Mouse (Mus musculus) embryonic fibroblast, embryonic 13.5 days (primary cell): ENCODE results near the gene Rerg. TPM values are rescaled to one million over a fixed set of nuclear protein-coding genes. Genes with fewer than 3 reads are reported as not detected.

ENCODE experiments used
- H3K27ac ChIP-seq: 2 replicates; pipeline ENCODE4 v1.5.1; 2012; ENCODE audit warnings: low read length, control low read depth, inconsistent platforms; ENCODE audit not compliant: insufficient read depth
- H3K4me1 ChIP-seq: 2 replicates; pipeline ENCODE4 v1.6.1; 2011; ENCODE audit warnings: low read length; ENCODE audit not compliant: control insufficient read depth, insufficient read depth
- H3K4me3 ChIP-seq: 2 replicates; pipeline ENCODE4 v1.5.1; 2011; ENCODE audit warnings: mild to moderate bottlenecking, control low read depth, low read length; ENCODE audit not compliant: insufficient read depth
- CTCF ChIP-seq: IDR thresholded peaks from 2 replicates; pipeline ENCODE4 v1.5.1; 2011; ENCODE audit warnings: mild to moderate bottlenecking, control low read depth, low read length, moderate library complexity, borderline replicate concordance; ENCODE audit not compliant: insufficient read depth
- POLR2A ChIP-seq: IDR thresholded peaks from 2 replicates; pipeline ENCODE4 v1.6.1; 2011; ENCODE audit warnings: low read depth, mild to moderate bottlenecking, control low read depth, low read length, moderate library complexity
- polyA plus RNA-seq: library from polyadenylated mRNA; stranded (reverse); fragments of >200 nt; gene quantifications from 2 replicates; pipeline ENCODE4 v1.2.4, GENCODE M21; 2011; ENCODE audit warnings: low read depth; ENCODE audit not compliant: missing spikeins, insufficient read length

Rerg gene
- polyA plus RNA-seq, 1 experiment: 15.2 TPM

DNA sequence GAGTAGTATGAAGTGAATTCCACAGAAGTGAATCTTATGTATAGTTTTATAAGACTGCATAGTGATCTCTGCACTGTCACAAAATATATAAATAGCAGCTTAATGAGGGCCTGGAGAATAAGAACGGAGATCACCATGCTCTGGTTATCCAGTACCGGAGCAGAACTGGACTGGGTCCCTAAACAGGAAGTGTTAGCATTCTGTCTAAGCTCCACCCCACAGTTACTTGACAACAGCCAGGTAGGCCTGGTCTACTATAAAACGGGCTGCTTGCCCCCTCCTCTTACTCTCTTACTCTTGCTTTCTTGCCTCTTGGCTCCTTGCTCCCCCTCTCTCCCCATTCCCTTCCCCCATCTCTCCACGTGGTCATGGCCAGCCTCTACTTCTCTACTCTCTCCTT is 33.9 kb downstream of the Rerg start:
- TF ChIP-seq POLR2A: no peak
- no peak for TF ChIP-seq CTCF
- Histone ChIP-seq H3K4me3 (no peak overlapping the region), H3K27ac (peak overlapping the region; percentile 35; the same call in 1 of the 2 replicates)

DNA sequence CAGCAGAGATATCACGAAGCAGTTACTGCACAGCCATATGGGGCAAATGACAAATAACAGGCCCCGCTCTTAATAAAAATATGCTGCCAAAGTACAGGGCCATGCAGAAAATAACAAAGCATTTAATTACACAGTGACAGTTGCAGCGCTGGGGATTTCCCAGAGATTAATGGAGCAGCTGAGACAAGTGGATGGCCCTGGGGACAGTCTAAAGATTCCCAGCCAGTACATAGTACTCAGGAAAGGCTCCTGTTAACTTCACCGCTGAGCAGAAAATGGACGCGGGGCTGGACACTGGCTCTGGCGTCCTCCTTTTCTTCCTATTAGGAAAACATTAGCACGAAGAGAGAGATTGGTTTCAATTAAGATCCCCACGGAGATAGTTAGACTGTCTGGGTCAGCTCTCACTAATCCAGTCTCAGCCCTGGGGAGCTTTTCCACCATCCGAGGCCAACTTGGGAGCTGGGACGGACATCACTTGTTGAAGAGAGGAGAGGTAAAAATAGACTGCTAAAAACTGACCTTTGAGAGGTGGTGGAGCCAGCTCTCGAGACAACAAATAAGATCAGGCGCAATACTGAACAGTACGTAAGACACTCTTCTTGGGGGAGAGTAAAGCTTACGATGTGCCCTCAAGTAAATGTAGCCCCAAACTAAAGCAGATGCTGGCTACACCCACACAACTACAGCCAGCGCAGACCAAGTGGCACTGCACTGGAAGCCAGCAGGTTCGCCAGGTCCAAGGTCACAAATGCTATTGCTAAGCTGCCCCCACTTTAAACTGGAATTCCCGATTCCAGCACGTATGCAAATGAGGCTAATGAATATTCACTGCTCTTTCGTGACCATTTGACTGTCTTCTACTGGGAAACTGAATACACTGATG is 34.5 kb downstream of the Rerg start:
- TF ChIP-seq POLR2A (no peak), CTCF (no peak)
- peak overlapping the region; percentile 27; the same call in 1 of the 2 replicates for H3K27ac ChIP-seq
- H3K4me1 ChIP-seq: peaks cover 11% of the 10 kb centered on the region; the same call in 1 of the 2 replicates
- H3K4me3 ChIP-seq: no peak overlapping the region

More for the DNA sequence above, 33.9 kb downstream of the Rerg start:
- H3K4me1 ChIP-seq: peaks cover 11% of the 10 kb centered on the region; the same call in 1 of the 2 replicates

DNA sequence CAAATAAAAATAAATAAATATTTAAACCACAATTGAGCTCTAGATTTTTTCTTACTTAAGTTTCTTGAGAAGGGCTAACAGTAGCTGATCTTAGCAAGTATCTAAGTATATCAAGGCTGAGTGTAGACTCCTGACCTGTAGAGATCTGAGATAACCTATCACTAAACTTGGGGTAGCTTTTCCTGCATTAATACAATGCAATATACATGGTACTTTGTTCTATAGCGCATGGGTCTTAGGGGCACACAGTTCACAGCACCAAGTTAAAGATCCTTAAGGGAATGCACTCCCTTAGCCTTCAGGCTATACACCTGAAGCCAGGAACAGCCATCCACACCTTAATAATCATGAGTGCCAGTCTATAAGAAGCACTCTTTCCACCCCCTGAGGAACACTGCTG is 38.5 kb downstream of the Rerg start:
- Histone ChIP-seq H3K27ac (no peak overlapping the region), H3K4me3 (no peak overlapping the region), H3K4me1 (peaks cover 11% of the 10 kb centered on the region)
- TF ChIP-seq POLR2A: no peak

DNA sequence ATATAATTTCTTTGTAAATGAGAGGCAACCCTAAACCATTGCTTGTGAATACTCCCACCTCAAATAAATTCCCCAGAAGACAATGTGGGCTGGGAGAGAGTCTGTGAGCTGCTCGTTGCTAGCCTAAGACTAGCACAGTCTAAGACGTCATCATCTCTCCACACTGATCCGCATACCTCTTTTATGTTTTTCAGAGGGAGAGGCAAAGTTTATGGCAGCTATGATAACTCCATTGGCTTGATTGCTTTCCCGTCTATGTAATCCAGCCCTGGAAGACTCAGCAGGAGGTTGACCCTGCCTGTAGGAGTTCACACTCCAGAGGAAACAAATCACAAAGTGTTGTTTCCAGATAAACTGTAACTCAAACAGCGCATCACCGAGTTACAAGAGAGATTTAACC is 38.9 kb downstream of the Rerg start:
- no peak overlapping the region for H3K27ac ChIP-seq
- H3K4me3 ChIP-seq: no peak overlapping the region
- H3K4me1 ChIP-seq: peaks cover 12% of the 10 kb centered on the region

DNA sequence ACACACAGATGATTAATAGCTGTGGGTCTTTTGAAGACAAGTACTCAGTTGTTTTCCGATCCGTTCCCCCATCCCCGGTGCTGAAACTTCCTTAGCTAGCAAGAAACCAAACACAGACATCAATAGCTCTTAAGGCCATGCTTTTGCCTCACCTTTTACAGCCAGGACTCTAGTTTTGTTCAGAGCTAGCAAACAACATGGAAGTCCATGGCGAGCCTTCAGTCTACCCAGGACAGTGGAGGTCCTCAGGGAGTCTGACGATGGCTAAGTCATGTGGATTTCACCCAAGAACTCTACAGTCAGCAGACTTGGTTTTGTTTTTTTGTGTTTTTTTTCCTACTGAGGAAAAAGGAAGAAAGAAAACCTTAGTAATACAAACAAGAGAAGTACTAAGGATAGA is 43.4 kb downstream of the Rerg start:
- peak overlapping the region; percentile 82 for H3K27ac ChIP-seq

More for the DNA sequence above, 38.9 kb downstream of the Rerg start:
- TF ChIP-seq POLR2A (no peak), CTCF (no peak)

DNA sequence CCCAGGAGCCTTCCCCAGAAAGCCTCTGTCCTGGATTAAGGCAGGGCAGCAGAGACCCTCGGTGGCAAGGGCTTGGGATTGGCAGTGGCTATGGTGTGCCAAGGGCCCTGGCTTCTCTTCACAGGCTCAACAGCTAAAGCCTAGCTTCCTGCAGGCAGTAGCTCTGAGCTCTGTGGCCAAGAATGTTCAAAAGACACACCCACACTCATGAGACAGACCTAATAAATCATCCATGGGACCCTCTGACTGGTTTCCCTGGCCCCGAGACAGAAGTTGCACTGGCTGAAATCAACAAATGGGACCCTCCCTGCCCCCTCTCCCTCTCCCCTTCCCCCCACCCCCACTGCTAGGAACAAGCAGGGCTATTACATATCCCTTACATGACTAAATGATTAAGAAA is 44.1 kb downstream of the Rerg start:
- H3K27ac ChIP-seq: peak overlapping the region; percentile 64
- TF ChIP-seq POLR2A (no peak), CTCF (no peak)
- no peak overlapping the region for H3K4me3 ChIP-seq
- peaks cover 17% of the 10 kb centered on the region for H3K4me1 ChIP-seq

More for the DNA sequence above, 43.4 kb downstream of the Rerg start:
- Histone ChIP-seq H3K4me1 (peaks cover 17% of the 10 kb centered on the region), H3K4me3 (no peak overlapping the region)
- TF ChIP-seq CTCF: no peak
- TF ChIP-seq POLR2A: no peak

DNA sequence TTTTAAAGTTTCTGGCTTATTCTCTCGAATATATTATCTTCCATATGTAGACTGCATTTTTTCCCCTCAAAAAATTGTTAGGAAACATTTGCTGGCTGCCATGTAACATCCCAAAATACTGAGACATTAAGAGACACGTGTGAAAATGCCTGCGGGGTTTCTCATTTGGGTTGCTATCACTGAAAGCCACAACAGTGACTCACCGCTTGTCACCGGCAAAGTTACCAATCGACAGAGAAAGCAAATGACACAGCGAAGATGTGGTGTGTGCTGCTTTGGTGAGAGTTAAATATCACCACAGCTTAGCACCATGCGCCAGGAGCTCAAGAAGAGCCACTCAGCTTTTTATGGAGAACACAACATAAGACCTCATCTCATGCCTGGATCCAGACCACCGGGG is 44.9 kb downstream of the Rerg start:
- no peak for TF ChIP-seq CTCF
- no peak for TF ChIP-seq POLR2A
- Histone ChIP-seq H3K27ac (peak overlapping the region; percentile 79), H3K4me3 (no peak overlapping the region), H3K4me1 (peaks cover 17% of the 10 kb centered on the region)

DNA sequence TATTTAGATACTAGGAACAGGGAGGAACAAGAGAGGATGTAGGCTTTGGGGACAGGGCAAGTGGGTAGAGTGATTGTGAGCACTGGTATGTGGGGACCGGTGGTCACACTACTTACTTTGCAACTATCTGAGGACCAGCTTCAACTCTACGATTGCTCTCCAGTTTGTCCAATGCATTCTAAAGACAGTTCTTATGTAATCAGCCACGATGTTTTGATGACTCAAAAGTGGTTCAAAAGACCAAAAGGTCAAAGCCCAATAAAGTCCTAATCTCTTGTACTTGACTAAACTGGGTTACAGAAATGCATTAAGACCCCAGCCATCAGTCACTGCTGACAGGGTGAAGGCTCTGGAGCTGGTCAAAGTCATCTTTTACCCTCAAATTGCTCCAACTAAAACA is 45.3 kb downstream of the Rerg start:
- Histone ChIP-seq H3K4me1 (peaks cover 17% of the 10 kb centered on the region), H3K27ac (peak overlapping the region; percentile 79), H3K4me3 (no peak overlapping the region)
- no peak for TF ChIP-seq POLR2A
- TF ChIP-seq CTCF: no peak

DNA sequence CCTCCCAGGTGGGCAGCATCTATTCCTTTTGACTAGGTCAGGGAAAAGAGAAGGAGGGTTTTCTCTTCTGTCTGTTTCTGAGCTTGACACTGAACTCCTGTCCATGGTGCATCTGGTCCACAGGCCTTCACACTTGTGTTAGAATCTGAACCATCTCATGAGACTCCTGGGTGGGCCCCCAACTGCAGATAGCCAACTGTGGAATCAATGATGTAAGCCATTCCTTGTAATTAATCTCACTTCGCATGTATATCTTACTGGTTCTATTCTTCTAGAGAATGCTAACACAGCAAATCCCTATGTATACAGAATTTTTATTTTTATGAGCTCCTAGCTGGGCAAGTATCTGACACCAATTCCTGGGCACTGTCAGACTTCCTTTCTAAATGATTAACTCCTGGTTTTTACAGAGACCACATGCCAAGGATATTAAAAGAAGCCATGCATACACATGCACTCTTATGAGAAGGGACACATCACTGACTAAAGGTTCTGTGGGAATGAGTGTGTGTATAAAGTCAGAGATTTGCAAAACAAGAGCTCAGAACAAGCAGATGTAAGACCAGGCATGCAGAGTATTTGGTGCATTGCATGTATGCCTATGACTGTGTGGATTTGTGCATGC is 53.3 kb downstream of the Rerg start:
- H3K27ac ChIP-seq: no peak overlapping the region
- no peaks in the 10 kb centered on the region for H3K4me1 ChIP-seq
- H3K4me3 ChIP-seq: no peak overlapping the region
- TF ChIP-seq CTCF (no peak), POLR2A (no peak)

DNA sequence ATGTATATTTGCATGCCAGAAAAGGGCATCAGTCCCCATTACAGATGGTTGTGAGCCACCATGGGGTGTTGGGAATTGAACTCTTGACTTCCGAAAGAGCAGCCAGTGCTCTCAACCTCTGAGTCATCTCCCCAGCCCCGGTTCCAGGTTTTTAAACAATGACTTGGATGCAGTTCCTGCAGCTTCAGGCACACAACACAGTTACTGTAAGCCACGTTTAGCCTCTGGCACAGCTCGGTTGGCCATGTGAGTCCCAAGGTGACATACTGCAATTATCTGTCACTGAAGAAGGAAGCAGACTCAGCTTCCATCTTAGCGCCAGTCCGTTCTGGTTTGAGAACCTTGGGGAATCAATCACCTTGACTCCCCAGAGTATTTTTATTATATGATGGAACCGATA is 55.4 kb downstream of the Rerg start:
- H3K4me3 ChIP-seq: no peak overlapping the region
- H3K4me1 ChIP-seq: no peaks in the 10 kb centered on the region
- no peak overlapping the region for H3K27ac ChIP-seq
- TF ChIP-seq CTCF (no peak), POLR2A (no peak)
